Mouse (Mus musculus) midbrain, embryonic 16.5 days (tissue): ENCODE measurements around the gene Hdc. TPM values are rescaled to one million over a fixed set of nuclear protein-coding genes. Genes with fewer than 3 reads are reported as not detected.

ENCODE experiments used
- ATAC-seq: fragments of 200-750 bp; cut with Nextera tagmentation; 2 replicates; pipeline ENCODE4 v1.8.0; 2017; ENCODE audit warnings: moderate TSS enrichment
- H3K27ac ChIP-seq: fragments of 300-500 bp; sonication (generic); 2 replicates; pipeline ENCODE4 v1.5.1; 2014; ENCODE audit warnings: mild to moderate bottlenecking, low read length, mixed read lengths
- H3K27me3 ChIP-seq: fragments of 300-500 bp; sonication (generic); 2 replicates; pipeline ENCODE4 v1.6.1; 2014; ENCODE audit warnings: low read depth, low read length, mixed read lengths; ENCODE audit not compliant: control insufficient read depth, insufficient read depth
- H3K36me3 ChIP-seq: fragments of 300-500 bp; sonication (generic); 2 replicates; pipeline ENCODE4 v1.6.1; 2014; ENCODE audit warnings: mild to moderate bottlenecking, low read length, moderate library complexity, mixed read lengths; ENCODE audit not compliant: control insufficient read depth, insufficient read depth
- H3K4me1 ChIP-seq: fragments of 300-500 bp; sonication (generic); 2 replicates; pipeline ENCODE4 v1.6.1; 2014; ENCODE audit warnings: mild to moderate bottlenecking, low read length, mixed read lengths; ENCODE audit not compliant: control insufficient read depth, insufficient read depth
- H3K4me2 ChIP-seq: fragments of 300-500 bp; sonication (generic); 2 replicates; pipeline ENCODE4 v1.6.1; 2014; ENCODE audit warnings: mild to moderate bottlenecking, low read length, mixed read lengths
- H3K4me3 ChIP-seq: fragments of 300-500 bp; sonication (generic); 2 replicates; pipeline ENCODE4 v1.5.1; 2014; ENCODE audit warnings: low read depth, mild to moderate bottlenecking, low read length, moderate library complexity, mixed read lengths
- H3K9ac ChIP-seq: fragments of 300-500 bp; sonication (generic); 2 replicates; pipeline ENCODE4 v1.6.1; 2014; ENCODE audit warnings: low read depth, low read length, mixed read lengths
- H3K9me3 ChIP-seq: fragments of 300-500 bp; sonication (generic); replicated peaks from 2 replicates; pipeline ENCODE4 v1.6.1; 2014; ENCODE audit warnings: mild to moderate bottlenecking, low read length, mixed read lengths; ENCODE audit not compliant: control insufficient read depth, poor library complexity, severe bottlenecking
- WGBS: fragments of 180-500 bp; shearing (Covaris S2); extraction: QIAGEN DNeasy Blood & Tissue Kit; methylation state at CpG from one replicate; pipeline ENCODE4 v1.1.7; 2014; 5-methylcytosine and 5-hydroxymethylcytosine counted together
- polyA plus RNA-seq: library from polyadenylated mRNA; unstranded; fragments of >200 nt; fragmentation: Nextera tagmentation; extraction: Ambion mirVana; gene quantifications from 2 replicates; pipeline ENCODE4 v1.2.1, GENCODE M21; 2015

The Hdc gene
- polyA plus RNA-seq, 1 experiment from 2014 or later: 1.7 TPM

GRCm38 (mm10) chr2:126596347-126597072 is 22.6 kb downstream of the Hdc start:
- no peak for ATAC-seq
- WGBS: 94% methylated on average over 7 of the region's 7 CpGs
- H3K27ac ChIP-seq: no peak overlapping the region
- no peaks in the 10 kb centered on the region for H3K9me3 ChIP-seq
- no peak overlapping the region for H3K9ac ChIP-seq
- H3K27me3 ChIP-seq: no peaks in the 10 kb centered on the region
- H3K4me1 ChIP-seq: no peaks in the 10 kb centered on the region
- H3K4me2 ChIP-seq: no peak overlapping the region
- H3K4me3 ChIP-seq: no peak overlapping the region
- H3K36me3 ChIP-seq: no peaks in the 10 kb centered on the region

GRCm38 (mm10) chr2:126593831-126594610 is 25.1 kb downstream of the Hdc start:
- 33% methylated on average over 26 of the region's 26 CpGs for WGBS
- H3K27ac ChIP-seq: no peak overlapping the region
- H3K9ac ChIP-seq: 0 out of 2 replicates have a peak overlapping the region, but pooled peaks have one; percentile 30
- H3K27me3 ChIP-seq: no peaks in the 10 kb centered on the region
- H3K36me3 ChIP-seq: no peaks in the 10 kb centered on the region
- no peaks in the 10 kb centered on the region for H3K4me1 ChIP-seq
- no peak for ATAC-seq
- peak overlapping the region; percentile 57 for H3K4me2 ChIP-seq
- no peaks in the 10 kb centered on the region for H3K9me3 ChIP-seq
- peak overlapping the region; percentile 25 for H3K4me3 ChIP-seq

DNA sequence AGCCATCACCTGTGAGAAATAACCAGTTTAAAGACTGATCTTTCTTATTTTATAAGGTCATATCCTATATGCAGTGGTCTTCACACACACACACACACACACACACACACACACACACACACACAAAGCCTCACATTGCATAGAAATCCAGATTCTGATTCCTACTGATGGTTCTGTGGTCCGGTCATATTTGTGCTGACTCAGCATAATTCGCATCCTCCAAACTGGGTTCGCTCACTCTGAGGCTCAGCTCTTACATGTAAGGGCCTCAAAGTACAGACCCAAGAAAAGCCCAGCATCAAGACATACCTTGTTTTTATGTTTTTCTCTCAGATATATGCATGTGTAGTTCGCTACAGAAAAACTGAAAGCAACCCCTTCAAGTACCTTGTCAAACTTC is 27.8 kb downstream of the Hdc start:
- WGBS: 93% methylated on average over 4 of the region's 4 CpGs
- H3K4me3 ChIP-seq: no peak overlapping the region

GRCm38 (mm10) chr2:126587468-126587867 is 31.6 kb downstream of the Hdc start:
- Histone ChIP-seq H3K4me1 (no peaks in the 10 kb centered on the region), H3K4me2 (no peak overlapping the region), H3K9me3 (no peaks in the 10 kb centered on the region), H3K27me3 (no peaks in the 10 kb centered on the region), H3K27ac (no peak overlapping the region), H3K9ac (no peak overlapping the region), H3K36me3 (peaks cover 13% of the 10 kb centered on the region), H3K4me3 (no peak overlapping the region)
- no peak for ATAC-seq
- WGBS: 87% methylated on average over 3 of the region's 3 CpGs

More for the DNA sequence above, 27.8 kb downstream of the Hdc start:
- Histone ChIP-seq H3K9me3 (no peaks in the 10 kb centered on the region), H3K36me3 (peaks cover 13% of the 10 kb centered on the region), H3K27me3 (no peaks in the 10 kb centered on the region), H3K4me2 (no peak overlapping the region), H3K9ac (no peak overlapping the region), H3K4me1 (no peaks in the 10 kb centered on the region), H3K27ac (no peak overlapping the region)
- ATAC-seq: no peak

DNA sequence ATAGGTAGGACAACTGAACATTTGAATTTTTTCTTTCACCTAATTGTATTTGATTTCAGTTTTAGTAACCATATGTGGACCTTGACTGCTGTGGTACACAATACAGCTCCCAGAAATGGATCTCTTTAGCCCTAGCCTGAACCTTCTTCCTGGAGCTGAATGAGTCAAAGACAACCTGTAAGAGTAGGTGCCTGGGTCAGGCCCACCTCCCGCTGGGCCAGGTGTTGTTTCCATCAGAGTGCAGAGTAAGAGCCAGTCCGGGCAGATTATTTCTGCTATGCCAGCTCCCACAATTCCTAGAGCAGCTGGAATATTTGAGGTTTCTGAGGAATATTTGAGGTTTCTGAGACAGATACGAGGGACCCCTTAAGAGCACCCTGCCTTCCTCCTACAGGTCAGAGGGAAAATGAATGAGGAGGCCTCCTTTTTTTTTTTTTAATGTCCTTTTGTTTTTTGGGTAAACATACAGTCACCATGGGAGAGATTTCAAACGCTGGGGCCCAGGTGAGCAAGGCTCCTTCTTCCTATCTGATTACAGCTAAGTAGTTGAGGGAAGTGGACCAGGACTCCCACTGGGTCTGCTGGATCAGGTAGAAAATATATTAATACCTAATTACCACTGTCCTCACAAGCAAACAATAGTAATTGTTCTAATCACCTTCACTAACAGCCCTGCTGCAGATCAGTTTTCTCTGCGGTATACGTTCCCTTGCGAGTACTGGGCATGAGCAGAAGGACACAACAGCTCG is 34.3 kb downstream of the Hdc start:
- no peak overlapping the region for H3K4me2 ChIP-seq
- no peak overlapping the region for H3K4me3 ChIP-seq
- ATAC-seq: no peak
- H3K36me3 ChIP-seq: peaks cover 16% of the 10 kb centered on the region
- H3K27me3 ChIP-seq: no peaks in the 10 kb centered on the region
- H3K9ac ChIP-seq: no peak overlapping the region
- no peaks in the 10 kb centered on the region for H3K4me1 ChIP-seq
- no peaks in the 10 kb centered on the region for H3K9me3 ChIP-seq
- no peak overlapping the region for H3K27ac ChIP-seq
- 87% methylated on average over 8 of the region's 8 CpGs for WGBS

DNA sequence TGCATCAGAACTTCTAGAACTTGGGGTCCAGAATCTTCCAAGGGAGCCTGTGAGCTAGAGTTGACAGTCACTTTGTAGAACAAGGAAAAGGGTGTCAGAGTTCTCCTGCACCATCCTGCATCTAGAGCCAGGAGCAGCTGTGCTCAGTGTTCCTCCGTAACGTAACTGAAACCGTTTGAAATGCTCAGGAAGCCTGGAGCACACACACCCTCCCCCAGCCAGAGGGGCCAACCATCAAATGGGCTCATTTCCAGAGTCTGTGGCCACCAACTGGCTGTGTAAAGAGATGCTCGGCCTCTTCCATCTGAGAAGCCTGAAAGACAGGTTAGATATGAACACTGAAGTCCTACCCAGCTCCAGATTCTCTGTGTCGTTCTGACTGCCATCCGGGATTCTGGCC is 35.1 kb downstream of the Hdc start:
- Histone ChIP-seq H3K27me3 (no peaks in the 10 kb centered on the region), H3K9me3 (no peaks in the 10 kb centered on the region), H3K4me1 (no peaks in the 10 kb centered on the region), H3K36me3 (peaks cover 17% of the 10 kb centered on the region), H3K9ac (no peak overlapping the region), H3K4me2 (no peak overlapping the region), H3K27ac (no peak overlapping the region), H3K4me3 (no peak overlapping the region)
- WGBS: 82% methylated on average over 6 of the region's 6 CpGs
- no peak for ATAC-seq

DNA sequence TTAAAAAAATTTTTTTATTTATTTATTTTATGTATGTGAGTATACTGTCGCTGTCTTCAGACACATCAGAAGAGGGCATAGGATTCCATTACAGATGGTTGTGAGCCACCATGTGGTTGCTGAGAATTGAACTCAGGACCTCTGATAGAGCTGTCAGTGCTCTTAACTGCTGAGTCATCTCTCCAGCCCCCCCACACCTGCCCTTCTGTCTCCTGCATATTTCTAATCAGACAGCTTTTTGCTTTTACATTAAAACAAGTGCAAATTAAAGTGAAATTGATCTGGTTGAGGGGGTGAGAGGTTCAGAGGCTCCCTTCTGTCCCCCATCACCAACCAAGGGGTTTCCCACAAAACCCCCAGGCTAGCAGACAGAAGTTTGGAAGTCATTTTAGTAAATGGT is 39.8 kb downstream of the Hdc start:
- no peaks in the 10 kb centered on the region for H3K9me3 ChIP-seq
- no peak overlapping the region for H3K4me3 ChIP-seq
- no peak overlapping the region for H3K27ac ChIP-seq
- no peaks in the 10 kb centered on the region for H3K27me3 ChIP-seq
- no peak for ATAC-seq
- H3K9ac ChIP-seq: no peak overlapping the region
- H3K36me3 ChIP-seq: peaks cover 18% of the 10 kb centered on the region; the same call in 1 of the 2 replicates
- H3K4me2 ChIP-seq: no peak overlapping the region
- no peaks in the 10 kb centered on the region for H3K4me1 ChIP-seq
- 88% methylated on average over 1 of the region's 1 CpGs for WGBS

DNA sequence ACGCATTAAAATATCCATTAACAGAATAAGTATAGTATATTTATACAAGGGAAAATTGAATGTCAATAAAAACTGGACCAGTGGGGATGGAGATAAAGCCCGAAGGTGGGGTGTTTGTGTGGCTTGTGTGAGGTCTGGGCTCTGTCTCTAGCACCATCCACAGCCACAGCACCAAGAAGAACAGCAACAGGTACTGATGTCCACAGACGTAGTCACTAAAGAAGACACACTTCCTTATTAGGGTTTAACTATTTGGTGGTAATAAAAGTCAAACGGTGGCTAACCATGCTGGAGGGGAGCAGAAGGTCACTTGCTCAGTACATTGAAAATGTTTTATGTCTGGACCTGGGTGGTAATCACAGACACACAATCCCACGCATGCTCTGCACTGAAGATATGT is 41.7 kb downstream of the Hdc start:
- H3K27me3 ChIP-seq: no peaks in the 10 kb centered on the region
- no peak overlapping the region for H3K4me3 ChIP-seq
- H3K27ac ChIP-seq: no peak overlapping the region
- H3K9me3 ChIP-seq: no peaks in the 10 kb centered on the region
- 90% methylated on average over 5 of the region's 5 CpGs for WGBS
- H3K36me3 ChIP-seq: peaks cover 18% of the 10 kb centered on the region; the same call in 1 of the 2 replicates
- ATAC-seq: no peak
- no peaks in the 10 kb centered on the region for H3K4me1 ChIP-seq
- no peak overlapping the region for H3K4me2 ChIP-seq
- H3K9ac ChIP-seq: no peak overlapping the region
